Mouse (Mus musculus): ENCODE data around the gene Mybpc1. TPM values are rescaled to one million over a fixed set of nuclear protein-coding genes. Genes with fewer than 3 reads are reported as not detected.
"Not testable (repeated sequence)": the region's sequence is repeated elsewhere in the genome, so short reads cannot be mapped to it uniquely, and the experiment has no call there.

Mybpc1 gene
- polyA plus RNA-seq, 1 experiment from 2014 or later = 17.9 TPM

DNA sequence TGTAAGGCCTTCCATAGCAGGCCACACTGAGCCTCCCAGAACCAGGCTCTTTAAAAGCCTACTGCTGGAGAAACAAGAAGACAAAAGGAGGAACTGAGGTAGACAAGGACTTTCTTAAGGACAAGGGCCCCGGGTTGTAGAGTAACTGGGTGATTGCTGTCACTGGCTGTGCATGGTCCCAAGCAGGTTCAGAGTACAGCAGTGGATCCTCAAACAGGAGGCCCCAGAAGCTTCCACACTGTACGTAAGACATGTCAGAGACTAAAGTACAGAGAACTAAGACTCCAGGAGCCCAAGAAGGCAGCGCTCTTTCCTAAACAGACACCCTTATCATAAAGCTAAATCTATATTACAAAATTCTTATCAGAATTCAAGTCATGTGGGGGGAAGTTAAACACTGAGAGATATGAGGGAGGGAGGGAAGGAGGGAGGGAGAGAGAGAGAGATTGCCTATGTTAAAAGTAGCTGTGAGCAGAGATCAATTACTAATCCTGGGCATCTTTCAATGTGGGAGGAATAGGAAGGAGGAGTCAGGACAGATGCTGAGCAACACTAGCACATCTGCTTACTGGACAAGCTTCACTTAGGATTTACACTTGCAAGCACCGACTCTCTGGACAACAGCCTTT, 109.9 kb downstream of the Mybpc1 start:
- no peaks in the 10 kb centered on the region for H3K36me3 ChIP-seq (ENCODE audit: control insufficient read depth, insufficient read depth)
- H3K4me1 ChIP-seq (ENCODE audit: control insufficient read depth, low read depth, low read length) = no peaks in the 10 kb centered on the region
- WGBS (ENCODE audit: insufficient replicate concordance) = 42% methylated on average over 4 of the region's 4 CpGs
- no peaks in the 10 kb centered on the region for H3K9me3 ChIP-seq (replicated peaks; ENCODE audit: control insufficient read depth, low read length)
- H3K9ac ChIP-seq (ENCODE audit: low read depth, low read length) = no peak overlapping the region
- no peaks in the 10 kb centered on the region for H3K27me3 ChIP-seq (ENCODE audit: control insufficient read depth, insufficient read depth, low read depth, low read length)
- H3K4me2 ChIP-seq (ENCODE audit: low read depth, low read length) = no peak overlapping the region
- H3K27ac ChIP-seq (ENCODE audit: low read length) = no peak overlapping the region
- H3K4me3 ChIP-seq (ENCODE audit: low read depth, low read length) = no peak overlapping the region
- no peak for ATAC-seq (ENCODE audit: low read depth)

DNA sequence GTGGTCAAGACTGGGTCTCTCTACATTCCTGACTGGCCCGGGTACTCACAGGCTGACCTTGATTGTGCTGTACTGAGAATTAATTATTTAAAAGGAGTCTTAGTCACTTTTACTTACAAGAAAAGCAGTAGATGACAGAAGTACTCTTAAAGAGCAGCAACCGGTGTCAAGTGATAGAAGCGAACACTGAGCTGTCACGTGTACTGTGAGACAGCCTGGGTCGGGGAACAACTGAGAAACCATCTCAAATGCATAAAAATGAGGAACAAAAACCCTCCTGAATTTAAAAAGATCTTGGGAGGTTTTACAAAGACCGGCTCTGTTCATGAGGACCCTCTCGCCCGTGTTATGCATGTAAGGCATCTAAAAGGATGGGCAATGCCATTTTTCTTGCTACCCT, 112.3 kb downstream of the Mybpc1 start:
- Histone ChIP-seq H3K4me1 (ENCODE audit: control insufficient read depth, low read depth, low read length) (no peaks in the 10 kb centered on the region), H3K4me3 (ENCODE audit: low read depth, low read length) (no peak overlapping the region), H3K4me2 (ENCODE audit: low read depth, low read length) (no peak overlapping the region), H3K36me3 (ENCODE audit: control insufficient read depth, insufficient read depth) (no peaks in the 10 kb centered on the region), H3K27me3 (ENCODE audit: control insufficient read depth, insufficient read depth, low read depth, low read length) (no peaks in the 10 kb centered on the region), H3K9ac (ENCODE audit: low read depth, low read length) (no peak overlapping the region), H3K27ac (ENCODE audit: low read length) (no peak overlapping the region), H3K9me3 (replicated peaks; ENCODE audit: control insufficient read depth, low read length) (no peaks in the 10 kb centered on the region)
- ATAC-seq (ENCODE audit: low read depth) = no peak
- WGBS (ENCODE audit: insufficient replicate concordance) = 58% methylated on average over 8 of the region's 8 CpGs

DNA sequence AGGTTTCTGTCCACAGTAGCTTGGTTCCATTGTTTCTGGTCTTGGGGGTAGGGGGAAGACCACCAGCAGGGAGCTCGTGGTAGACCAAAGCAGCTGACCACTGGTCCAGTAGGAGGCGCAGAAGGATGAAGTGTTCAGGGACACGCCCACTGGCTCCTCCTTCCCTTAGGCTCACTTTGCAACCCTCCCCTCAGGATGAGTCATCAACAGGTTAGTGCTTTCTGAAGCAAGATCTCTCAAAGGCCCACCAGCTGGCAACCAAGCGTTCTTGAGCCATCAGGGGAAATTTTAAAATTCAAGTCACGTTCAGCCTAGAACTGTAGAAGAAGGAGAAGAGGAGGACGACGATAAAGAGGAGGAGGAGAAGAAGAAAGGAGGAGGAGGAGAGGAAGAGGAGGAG, 113.3 kb downstream of the Mybpc1 start:
- Histone ChIP-seq H3K27me3 (ENCODE audit: control insufficient read depth, insufficient read depth, low read depth, low read length) (no peaks in the 10 kb centered on the region), H3K9me3 (replicated peaks; ENCODE audit: control insufficient read depth, low read length) (no peaks in the 10 kb centered on the region), H3K4me1 (ENCODE audit: control insufficient read depth, low read depth, low read length) (no peaks in the 10 kb centered on the region), H3K27ac (ENCODE audit: low read length) (no peak overlapping the region), H3K9ac (ENCODE audit: low read depth, low read length) (no peak overlapping the region), H3K36me3 (ENCODE audit: control insufficient read depth, insufficient read depth) (no peaks in the 10 kb centered on the region), H3K4me2 (ENCODE audit: low read depth, low read length) (no peak overlapping the region), H3K4me3 (ENCODE audit: low read depth, low read length) (no peak overlapping the region)
- no peak for ATAC-seq (ENCODE audit: low read depth)
- 38% methylated on average over 7 of the region's 7 CpGs for WGBS (ENCODE audit: insufficient replicate concordance)

DNA sequence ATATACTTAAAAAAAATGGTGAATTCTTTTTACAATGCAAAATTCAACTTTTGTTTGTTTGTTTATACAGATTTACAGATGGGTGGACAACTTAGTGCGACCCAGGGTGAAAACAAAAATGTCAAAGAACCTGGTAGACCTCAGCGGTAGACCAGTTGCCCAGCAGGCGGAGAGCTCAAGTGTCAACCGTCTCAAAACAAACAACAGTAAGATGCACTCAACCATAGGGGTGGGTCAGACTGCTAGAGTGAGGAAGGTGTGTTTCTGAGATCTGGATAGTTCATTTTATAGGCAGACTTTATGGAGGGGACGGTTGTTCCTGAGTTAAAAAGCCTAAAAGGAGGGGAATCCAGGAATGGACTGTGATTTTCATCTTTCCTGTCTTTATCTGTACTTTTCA, 116.3 kb downstream of the Mybpc1 start:
- H3K4me2 ChIP-seq (ENCODE audit: low read depth, low read length) = no peak overlapping the region
- no peak overlapping the region for H3K4me3 ChIP-seq (ENCODE audit: low read depth, low read length)
- no peaks in the 10 kb centered on the region for H3K27me3 ChIP-seq (ENCODE audit: control insufficient read depth, insufficient read depth, low read depth, low read length)
- WGBS (ENCODE audit: insufficient replicate concordance) = 74% methylated on average over 5 of the region's 5 CpGs
- no peaks in the 10 kb centered on the region for H3K36me3 ChIP-seq (ENCODE audit: control insufficient read depth, insufficient read depth)
- no peaks in the 10 kb centered on the region for H3K9me3 ChIP-seq (replicated peaks; ENCODE audit: control insufficient read depth, low read length)
- no peak overlapping the region for H3K27ac ChIP-seq (ENCODE audit: low read length)
- H3K4me1 ChIP-seq (ENCODE audit: control insufficient read depth, low read depth, low read length) = no peaks in the 10 kb centered on the region
- no peak for ATAC-seq (ENCODE audit: low read depth)
- H3K9ac ChIP-seq (ENCODE audit: low read depth, low read length) = no peak overlapping the region

DNA sequence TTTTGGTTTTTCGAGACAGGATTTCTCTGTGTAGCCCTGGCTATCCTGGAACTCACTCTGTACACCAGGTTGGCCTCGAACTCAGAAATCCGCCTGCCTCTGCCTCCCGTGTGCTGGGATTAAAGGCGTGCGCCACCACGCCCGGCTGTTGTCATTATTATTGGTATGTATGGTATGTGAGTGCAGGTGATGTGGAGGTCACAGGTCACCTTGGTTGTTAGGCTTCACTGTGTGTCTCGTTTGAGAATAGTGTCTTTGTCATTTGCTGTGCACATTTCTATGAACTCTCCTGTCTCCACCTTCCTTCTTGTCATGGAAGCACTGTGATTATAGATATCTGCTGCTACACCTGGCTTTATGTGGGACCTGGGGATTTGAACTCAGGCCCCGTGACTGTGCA, 122.1 kb downstream of the Mybpc1 start:
- not testable (repeated sequence) for H3K27ac ChIP-seq (ENCODE audit: low read length); ATAC-seq (ENCODE audit: low read depth); H3K9ac ChIP-seq (ENCODE audit: low read depth, low read length); H3K4me3 ChIP-seq (ENCODE audit: low read depth, low read length); H3K36me3 ChIP-seq (ENCODE audit: control insufficient read depth, insufficient read depth); H3K4me2 ChIP-seq (ENCODE audit: low read depth, low read length); H3K4me1 ChIP-seq (ENCODE audit: control insufficient read depth, low read depth, low read length); H3K27me3 ChIP-seq (ENCODE audit: control insufficient read depth, insufficient read depth, low read depth, low read length); H3K9me3 ChIP-seq (replicated peaks; ENCODE audit: control insufficient read depth, low read length)
- 76% methylated on average over 10 of the region's 10 CpGs for WGBS (ENCODE audit: insufficient replicate concordance)

Other genes starting within 250 kb of the Mybpc1 start
- gene Dram1, start 226.1 kb downstream of the Mybpc1 start, polyA plus RNA-seq (2015; fragmentation: Nextera tagmentation; extraction: Ambion mirVana) = 2.0 and 2.5 TPM in 2 replicates
- 2.3 and 2.4 TPM in 2 replicates for gene Gnptab, start 226.0 kb downstream of the Mybpc1 start, polyA plus RNA-seq (2015; fragmentation: Nextera tagmentation; extraction: Ambion mirVana)
- not detected in 2 replicates for gene Sycp3, start 145.6 kb downstream of the Mybpc1 start, polyA plus RNA-seq (2015; fragmentation: Nextera tagmentation; extraction: Ambion mirVana)
- gene Chpt1, start 101.1 kb downstream of the Mybpc1 start, polyA plus RNA-seq (2015; fragmentation: Nextera tagmentation; extraction: Ambion mirVana) = 2.5 and 2.6 TPM in 2 replicates
- 11.8 and 13.4 TPM in 2 replicates for gene Spic, start 79.9 kb upstream of the Mybpc1 start, polyA plus RNA-seq (2015; fragmentation: Nextera tagmentation; extraction: Ambion mirVana)
- 56.4 and 63.9 TPM in 2 replicates for gene Arl1, start 125.7 kb upstream of the Mybpc1 start, polyA plus RNA-seq (2015; fragmentation: Nextera tagmentation; extraction: Ambion mirVana)
- 4.5 and 4.7 TPM in 2 replicates for gene Utp20, start 221.7 kb upstream of the Mybpc1 start, polyA plus RNA-seq (2015; fragmentation: Nextera tagmentation; extraction: Ambion mirVana)